Mouse (Mus musculus) CD4-positive, CD25-positive, alpha-beta regulatory T cell, adult 2 months (primary cell): ENCODE data around the gene Arrdc2.

ENCODE experiments used
- DNase-seq: peaks from one replicate; pipeline ENCODE4 v3.0.0-alpha.2; 2012; ENCODE audit warnings: low read depth, low spot score

Gene Arrdc2

DNA sequence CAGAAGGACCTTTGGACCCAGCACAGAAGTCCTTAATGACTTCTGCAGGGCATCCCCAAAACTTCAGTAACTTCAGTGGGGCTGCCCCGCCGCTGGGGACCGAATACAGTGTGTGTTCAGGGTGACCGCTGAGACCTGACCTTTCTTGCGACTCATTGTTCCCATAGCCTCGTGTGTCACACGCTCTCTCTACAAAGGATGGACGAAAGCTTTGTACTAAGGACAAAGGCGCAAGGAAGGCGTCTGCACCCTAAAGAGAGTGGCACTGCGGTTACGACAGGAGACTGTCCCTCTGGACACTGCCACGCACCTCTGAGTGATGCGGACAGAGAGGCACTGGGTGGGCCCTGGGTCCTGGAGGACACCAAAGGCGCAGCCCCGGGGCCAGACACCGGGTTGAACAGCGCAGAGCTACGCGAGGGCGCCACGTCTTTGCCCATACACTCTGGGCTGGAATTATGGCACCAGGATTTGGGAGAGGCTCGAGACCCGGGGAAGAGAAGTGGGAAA is 25.2 kb upstream of the Arrdc2 start:
- peak; percentile 49 for DNase-seq

DNA sequence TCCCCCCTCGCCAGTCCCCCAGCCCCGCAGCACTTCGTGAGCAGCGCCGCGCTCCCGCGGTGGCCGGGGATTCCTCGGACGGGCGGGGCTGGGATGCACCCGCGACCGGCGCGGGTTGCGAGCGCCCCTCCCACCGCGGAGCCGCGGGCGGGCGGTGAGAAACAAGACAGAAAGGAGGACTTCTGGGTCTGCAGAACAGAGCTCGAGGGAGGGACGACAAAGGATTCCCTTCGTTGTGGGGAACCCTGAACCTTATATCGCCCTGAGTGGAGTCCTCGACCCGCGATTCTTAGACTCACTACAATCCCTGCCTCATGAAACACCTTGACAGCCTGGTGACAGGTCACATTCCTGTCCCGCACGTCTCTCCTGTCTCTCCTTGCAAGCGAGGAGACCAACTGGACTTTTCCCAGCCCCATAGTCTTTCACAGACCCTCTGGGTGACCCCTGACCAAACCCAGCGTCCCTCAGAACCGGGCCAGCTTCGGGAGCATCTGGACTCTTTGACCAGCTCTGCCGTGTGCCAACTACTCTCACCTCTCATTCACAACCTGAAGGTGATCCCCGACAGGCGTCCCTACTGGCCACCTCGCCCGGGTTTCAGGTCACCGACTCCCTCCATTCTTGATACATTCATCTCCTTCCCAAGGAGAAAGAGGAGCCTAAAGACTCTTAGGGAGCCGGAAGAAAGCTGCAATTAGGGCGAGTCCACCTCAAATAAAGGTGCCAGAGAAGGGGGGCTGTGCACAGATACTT is 24.6 kb upstream of the Arrdc2 start:
- DNase-seq: peak; percentile 64

DNA sequence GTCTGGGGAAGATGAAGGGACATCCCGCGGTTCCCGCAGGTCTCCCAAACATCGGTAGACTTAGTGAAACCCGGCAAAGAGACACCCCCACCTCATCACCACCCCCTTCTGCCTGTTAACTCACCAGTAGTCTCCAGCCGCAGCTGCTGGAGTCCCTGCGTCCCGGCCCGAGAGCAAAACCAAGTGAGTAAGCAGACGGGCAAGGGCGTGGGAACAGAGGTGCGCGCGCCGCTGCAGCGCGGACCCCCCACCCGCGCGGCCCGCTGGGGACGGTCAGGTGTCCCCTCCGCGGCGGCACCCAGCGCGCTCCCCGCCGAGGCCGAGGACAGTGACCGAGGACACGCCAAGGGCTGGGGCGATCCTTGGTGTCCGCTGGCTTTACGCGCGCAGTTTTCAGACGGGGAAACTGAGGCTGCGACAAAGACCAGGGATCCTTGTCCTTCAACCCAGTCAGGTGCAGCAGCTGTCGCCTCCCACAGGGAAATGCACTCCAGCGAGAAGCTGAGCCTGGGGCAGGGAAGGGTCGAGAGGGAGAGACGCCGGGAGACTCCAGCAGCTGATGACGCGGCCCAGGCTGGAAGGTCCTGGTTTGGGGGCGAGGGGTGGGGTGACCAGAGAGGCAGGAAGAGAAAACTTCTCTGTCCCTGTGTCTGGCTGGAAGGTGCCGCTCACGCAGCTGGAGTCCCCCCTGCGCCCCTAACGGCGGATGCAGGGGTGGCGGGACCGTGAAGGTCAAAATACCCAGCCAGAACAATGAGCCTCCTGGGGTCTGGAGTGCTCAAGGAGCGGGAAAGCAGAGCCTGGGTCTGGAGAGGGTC is 23.5 kb upstream of the Arrdc2 start, which contains the start of gene Kcnn1:
Gene Kcnn1 (minus strand): TSS at position 435 of the 818 bp plus-strand sequence.
- DNase-seq: peak; percentile 47

DNA sequence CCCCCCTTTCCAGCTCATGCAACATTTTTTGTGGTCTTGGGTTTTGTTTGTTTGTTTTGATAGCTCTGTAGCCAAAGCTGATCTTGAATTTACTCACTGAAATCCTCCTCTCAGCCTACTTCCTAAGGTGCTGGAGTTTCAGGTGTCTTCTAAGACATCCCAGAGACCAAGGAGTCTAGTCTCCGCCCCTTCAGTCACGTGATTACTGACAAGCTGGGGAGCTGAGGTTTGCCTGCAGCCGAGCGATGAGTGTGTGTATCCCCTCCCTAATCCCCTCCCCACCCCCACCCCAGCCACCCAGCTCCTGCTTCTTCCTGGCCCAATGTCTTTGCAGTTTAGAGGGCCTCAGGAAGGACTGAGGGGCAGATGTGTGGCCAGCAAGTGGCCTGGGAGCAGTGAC is 18.0 kb upstream of the Arrdc2 start:
- DNase-seq: peak; percentile 52

DNA sequence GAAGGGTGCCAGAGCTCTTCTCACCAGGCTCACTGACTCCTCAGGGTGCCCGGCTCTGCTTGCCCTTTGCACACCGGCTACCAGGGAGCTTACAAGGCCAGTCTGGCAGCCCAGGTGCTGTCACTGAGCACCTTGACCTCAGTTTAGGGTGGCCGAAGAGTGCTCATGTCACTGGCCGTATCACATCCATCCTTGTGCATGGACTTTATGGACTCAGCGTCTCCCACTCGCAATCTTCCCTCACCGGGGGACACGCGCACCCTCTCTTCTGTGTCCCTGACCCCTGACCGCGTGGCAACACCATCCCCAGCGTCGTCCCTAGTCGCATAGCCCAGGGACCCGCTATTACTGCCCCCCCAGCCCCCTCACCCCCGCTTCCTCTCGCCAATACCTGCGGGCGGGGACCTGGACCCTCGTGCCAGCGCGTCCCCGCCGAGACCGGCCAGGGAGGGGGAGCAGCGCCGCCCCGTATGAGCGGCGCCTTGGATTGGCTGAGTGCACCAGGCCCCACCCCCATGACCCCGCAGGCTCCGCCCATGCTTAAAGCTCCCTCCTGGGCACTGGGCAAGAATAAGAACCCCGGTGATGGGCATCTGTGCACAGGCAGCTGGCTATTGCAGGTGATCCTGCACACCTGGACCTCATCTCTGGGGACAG is 17.1 kb upstream of the Arrdc2 start:
- peak; percentile 39 for DNase-seq

DNA sequence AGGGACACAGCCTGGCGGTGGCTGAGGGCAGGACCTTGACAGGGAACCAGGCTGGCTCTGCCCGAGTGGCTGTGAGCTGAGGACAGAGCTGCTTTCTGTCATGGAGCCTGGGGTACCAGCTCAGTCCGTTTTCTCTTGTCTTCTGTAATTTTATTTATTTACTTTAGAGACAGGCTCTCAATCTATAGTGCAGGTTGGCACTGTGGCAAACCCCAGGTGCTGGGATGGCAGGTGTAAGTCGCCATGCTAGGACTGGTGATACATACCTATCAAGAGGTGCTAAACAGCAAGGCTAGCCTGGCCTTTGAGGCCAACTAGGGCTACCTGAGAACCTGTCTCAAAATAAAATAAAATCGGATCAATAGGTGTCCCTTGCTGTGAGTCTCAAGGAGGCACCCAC is 16.5 kb upstream of the Arrdc2 start:
- DNase-seq: no peak

DNA sequence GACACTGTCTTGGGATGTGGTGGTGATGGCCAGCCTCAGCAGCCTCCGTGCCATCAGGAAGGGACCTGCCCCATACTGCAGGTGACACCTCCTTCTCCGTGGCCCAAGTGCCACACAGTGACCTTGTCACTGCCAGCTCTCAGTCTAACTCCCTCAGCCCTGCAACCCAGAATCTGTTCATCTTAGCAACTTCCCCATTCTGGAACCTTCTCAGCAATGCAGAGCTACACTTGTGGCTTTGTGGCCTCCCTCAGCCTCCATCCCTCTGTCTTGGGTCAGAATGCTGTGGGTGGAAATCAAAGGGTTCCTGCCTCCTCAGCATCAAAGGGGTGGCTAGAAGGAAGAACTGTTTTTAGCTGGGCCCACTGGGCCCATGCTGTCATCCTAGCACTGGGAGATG is 14.3 kb upstream of the Arrdc2 start:
- DNase-seq: no peak

DNA sequence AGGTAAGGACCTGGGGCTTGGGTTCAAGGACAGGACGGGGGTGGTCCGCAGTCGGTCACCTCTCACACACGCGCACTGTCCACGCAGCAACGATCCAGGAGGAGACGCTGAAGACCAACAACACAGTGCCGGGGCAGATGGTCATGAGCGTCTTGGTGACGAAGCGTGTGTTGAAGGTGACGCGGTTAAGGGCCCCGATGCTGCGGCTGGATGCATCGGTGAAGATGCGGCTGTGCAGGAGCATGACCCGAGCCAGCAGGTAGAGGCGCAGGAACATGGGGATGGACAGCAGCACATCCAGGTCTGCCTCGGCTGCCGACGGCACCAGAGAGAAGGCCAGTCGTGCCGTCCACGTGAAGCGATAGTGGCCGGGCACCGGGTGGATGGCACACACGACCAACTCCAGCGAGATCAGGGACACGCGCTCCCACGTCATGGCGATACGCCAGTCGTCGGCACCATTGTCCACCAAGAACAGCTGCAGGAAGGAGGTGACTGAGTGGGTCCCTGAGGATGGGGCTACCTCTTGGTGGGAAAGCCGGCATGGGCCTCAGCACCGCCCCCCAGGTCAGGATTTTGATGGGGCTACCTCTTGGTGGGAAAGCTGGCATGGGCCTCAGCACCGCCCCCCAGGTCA is 13.2 kb upstream of the Arrdc2 start:
- DNase-seq: no peak

DNA sequence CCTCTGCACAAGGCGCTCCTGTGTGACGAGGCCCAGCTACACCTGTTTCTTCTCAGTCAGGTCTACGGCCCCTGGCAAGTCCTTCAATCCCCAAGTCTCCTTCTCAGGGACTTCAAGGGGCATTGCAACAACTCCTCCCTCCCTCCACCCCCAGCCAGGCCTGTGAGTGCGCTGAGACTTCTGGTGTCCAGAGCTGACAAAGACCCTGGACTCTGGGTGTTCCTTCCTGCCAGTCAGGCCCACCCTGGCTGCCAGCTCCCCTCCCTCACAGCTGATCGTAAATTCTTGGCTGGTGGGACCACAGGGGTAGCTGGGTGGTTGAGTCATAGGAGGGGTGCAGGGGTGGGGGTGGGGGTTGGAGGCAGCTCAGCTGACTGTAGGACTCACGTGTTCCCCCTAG is 12.3 kb upstream of the Arrdc2 start:
- DNase-seq: no peak

DNA sequence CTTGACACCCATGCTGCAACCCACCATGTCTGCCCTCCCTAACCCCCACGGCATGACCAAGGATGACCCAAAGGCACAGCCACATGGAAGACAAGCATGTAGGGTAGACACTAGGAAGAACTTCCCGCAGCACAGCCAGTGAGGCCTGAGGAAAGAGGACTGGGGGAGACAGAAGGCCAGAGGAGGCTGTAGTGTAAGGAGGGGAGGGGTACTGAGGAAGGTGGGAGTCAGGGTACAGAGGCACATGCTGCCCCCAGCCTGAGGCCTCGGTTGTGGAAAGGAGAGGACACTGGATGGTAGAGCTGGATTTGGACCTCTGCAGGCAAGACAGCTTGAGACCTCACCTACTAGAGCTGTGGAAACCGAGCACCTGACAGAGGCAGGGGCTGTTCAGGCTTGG is 11.4 kb upstream of the Arrdc2 start:
- DNase-seq: no peak

DNA sequence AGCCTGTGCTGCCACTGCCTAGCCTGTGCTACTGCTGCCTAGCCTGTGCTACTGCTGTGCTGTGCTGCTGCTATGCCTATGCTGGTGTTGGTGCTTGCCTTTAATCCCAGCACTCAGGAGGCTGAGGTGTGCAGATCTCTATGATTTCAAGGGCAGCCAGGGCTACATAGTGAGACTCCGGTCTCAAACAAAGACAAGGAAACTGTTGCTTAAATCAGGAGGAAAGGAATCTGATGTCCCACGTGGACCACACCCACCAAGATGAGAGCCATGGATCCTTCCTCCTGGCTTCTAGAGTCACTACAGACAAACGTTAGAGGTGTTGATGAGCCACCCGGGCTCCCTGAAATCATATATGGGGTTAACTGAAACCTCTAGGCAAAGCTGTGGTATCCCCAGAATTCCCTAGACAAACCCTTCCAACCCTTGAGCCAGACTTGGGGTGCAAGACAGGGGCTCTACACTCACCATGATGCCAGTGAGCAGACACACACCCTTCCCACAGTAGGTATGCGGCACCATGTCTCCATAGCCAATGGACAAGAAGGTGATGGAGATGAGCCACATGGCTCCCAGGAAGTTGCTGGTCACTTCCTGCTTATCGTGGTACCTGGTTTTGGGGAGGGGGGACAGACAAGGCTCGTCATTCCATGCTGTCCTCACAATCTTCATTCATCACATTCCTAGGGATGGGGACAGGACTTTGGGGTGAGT is 10.8 kb upstream of the Arrdc2 start:
- DNase-seq: no peak

DNA sequence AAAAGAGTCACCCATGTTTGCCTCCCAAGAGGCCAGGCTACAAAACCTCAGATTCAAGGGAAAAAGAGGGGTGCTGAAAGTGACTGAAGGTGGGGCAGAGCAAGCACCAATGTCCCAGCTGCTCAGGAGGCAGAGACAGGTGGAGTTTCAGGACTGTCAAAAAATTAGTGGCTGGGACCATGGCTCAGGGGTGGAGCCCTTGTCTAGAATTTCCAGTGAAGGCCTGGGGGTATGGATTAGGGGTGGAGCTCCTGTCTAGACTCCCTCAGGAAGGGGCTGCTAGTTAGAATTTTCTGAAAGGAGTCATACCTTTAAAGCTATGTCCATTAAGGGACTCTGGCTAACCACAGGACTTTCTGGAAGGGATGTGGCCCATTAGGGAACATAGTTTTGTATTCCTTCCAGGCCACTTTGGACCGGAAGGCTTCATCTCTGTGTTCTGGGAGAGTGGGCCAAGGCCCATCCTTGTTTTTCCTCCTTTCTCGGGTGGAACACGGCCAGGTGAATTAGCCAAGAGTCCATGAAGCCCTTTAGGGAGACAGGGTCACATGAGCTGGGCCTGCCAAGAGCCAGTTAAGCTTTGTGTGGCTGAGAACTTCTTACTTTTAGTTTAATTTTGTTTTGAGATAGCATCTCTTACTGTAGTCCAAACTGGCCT is 9.9 kb upstream of the Arrdc2 start:
- DNase-seq: no peak

DNA sequence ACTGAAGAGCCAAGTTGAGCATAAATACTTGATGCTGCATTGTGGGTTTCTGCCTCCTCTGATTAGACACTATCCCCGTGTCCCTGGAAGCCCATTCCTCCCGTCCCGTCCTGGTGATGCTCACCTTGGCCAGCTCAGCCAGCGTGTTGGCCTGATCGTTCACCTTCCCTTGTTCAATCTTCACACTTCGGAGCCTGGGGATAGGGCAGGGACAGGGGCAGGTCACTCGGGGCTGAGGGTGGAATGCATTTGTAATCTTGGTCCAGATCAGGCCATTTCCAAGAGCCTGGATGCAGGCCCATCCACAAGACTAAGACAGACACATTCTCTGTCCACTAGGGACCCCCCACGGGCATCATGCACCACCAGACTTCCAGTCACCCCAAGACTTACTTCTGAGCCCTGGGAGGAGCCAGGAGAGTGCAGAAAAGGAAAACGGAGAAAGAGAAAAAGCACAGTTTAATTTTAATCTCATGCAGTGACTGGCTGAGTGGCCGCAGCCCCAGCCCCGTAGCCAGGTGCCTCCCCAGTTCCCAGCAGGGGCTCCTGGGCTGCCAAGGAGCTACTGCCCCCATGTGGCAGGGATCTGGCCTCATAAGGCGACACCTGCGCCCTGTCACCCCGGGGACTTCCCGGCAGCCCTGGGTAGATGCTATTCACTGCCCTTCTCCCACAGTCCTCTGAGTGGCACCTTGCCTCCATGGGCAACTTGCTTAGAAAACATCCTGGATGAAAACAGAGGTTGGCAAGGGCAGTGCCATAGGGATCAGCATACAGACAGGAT is 7.0 kb upstream of the Arrdc2 start:
- peak; percentile 70 for DNase-seq

DNA sequence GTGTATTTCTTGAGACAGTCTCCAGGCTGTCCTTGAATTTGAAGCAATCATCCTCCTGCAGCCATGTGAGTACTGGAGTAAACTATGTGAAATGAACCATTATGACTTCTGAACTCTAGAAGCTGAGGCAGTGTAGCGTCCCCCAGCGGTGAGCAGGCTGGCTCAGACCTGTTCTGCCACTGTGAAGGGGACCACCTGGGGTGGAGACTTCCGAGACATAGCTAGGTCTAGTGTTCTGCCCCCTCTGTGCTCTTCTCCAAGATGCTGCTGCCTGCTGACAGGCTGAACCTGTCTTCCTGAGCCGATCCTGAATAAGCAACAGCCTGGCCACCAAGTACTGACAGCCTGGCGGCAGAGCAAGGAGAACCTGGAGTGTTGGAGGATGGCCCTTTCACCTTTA is 5.6 kb upstream of the Arrdc2 start:
- no peak for DNase-seq

DNA sequence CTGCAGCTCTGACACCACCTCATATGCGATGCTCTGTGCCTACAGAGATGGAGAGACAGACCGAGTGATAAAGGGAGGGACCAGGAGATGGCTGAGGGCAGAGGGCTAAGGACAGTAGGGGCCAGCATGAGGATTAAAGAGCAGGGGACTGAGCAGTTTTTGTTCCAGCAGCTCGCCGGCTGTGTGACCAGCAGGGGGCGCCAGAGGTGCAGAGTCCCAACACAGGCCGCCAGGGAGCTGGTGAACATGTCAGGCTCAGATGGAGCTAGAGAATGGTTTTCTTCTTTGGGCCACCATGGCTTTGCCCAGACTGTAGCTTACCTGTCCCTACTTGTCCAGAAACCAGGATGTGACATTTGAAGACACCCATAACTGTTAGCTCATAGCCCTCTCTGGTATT is 5.0 kb upstream of the Arrdc2 start:
- peak; percentile 94 for DNase-seq

DNA sequence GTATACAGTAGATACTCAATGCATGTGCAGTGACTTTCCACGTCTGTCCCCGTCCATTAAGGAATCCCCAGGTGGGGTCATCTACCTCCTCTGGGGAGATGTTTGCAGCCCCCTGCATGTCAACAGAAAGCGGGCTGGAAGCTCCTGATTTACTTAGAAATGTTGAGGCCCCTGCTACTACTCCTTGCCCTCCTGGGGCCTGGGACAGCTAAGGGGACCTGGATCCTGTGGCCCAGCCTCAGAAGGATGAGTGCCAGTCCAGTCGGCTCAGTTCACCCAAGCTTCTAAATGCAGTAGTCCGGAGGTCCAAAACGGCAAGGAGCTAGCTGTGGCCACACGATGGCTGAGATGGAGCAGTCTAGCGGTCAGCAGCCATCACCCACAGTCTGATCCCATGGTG is 4.4 kb upstream of the Arrdc2 start:
- no peak for DNase-seq

DNA sequence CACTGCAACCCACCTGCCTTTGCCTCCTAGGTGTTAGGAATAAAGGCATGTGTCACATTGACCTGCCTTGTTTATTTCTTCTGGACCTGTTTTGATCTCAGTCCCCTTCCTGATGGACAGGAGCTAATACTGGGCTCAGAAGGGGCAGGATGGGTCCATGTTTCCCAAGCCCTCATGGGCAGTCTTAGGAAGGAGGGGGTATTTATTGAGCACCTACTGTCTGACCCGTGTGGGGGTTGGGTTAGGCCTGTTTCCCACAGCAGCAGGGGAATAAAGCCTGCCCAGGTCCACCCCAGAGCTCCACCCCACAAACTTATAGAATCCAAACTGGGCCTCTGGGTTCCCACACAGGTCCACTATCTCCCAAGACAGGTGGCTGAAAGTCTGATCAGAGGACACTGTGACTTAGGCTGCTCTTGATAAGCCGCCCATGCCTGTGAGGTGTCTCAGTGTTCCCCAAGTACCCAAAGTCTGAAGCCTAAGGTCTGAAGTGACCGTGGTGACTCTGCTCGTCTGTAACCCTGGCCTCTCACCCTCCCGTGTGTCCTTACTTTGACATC is 3.8 kb upstream of the Arrdc2 start:
- no peak for DNase-seq

DNA sequence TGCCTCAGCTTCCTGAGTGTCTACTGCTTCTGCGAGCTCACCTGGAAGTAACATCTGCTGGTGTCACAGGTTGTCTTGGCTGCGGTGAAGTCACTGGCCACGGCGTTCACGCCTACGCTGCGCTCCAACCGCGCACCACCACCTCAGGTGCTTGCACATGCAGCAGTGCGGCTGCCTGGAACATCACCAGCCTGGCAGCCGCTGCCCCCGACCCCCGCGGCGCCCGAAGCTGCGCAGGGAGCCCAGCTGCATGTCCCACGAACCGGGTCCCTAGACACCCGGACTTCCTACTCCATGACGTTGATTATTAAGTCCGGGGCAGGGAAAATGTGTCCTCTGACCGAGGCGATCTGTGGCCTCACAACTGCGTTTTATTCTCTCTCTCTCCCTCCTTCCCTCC is 3.0 kb upstream of the Arrdc2 start:
- no peak for DNase-seq
